Mouse (Mus musculus): Measurements from ENCODE around the gene Trio. TPM values are rescaled to one million over a fixed set of nuclear protein-coding genes. Genes with fewer than 3 reads are reported as not detected.

Gene Trio
- polyA plus RNA-seq, 1 experiment: 24.7 TPM

DNA sequence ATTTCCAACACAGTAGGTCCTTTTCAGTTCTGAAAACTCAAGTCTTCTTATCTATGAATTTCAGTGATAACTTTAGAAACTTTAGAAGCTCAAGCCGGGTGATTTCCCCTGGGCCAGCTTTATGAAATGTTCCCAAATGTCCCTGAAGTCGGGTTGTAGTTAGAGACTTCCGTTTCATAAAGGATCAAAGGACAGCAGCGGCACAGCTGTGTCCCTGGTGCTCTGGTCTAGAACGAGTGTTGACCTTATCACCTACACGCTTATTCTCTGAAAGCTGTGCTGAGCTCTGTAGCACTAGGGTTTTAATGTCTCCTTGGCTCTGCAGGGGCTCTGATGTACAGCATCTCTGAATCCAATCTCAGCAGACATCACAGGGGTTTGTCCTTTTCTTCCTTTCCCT lies 267.0 kb downstream of the Trio start:
- WGBS: 72% methylated on average over 6 of the region's 6 CpGs

DNA sequence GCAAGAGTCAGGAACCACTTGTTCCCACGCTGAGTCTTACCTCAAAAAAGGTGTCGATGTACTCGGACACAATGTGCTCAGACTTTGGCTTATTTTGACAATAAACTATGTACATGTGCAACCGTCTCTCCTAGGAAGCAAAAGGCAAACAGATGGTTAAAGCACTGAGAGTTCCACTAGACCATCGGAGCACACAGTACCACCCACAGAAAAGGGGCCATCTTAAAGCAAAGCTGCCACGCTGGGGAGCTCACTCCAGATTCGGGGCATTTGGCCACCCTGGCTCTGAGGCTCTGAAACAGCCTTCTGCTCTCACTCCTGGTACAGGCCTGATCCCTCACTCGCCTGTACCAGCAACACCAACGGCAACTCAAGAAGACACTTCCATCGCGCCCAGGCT lies 269.2 kb downstream of the Trio start:
- no peak overlapping the region for H3K4me3 ChIP-seq (replicated peaks; ENCODE audit: control insufficient read depth, low read depth, low read length)
- no peak overlapping the region for H3K27ac ChIP-seq (ENCODE audit: control insufficient read depth, insufficient read depth, low read depth, low read length, poor library complexity)
- TF ChIP-seq CTCF (IDR thresholded peaks at IDR 0.05; ENCODE audit: control insufficient read depth, insufficient read depth, low read length) (no peak), POLR2A (IDR thresholded peaks at IDR 0.05; ENCODE audit: borderline replicate concordance, control insufficient read depth, low read depth, low read length) (no peak)
- WGBS: 87% methylated on average over 11 of the region's 11 CpGs
- no peaks in the 10 kb centered on the region for H3K4me1 ChIP-seq (ENCODE audit: control insufficient read depth, insufficient read depth, low read length)

More for the DNA sequence above, 267.0 kb downstream of the Trio start:
- no peak overlapping the region for H3K4me3 ChIP-seq (replicated peaks; ENCODE audit: control insufficient read depth, low read depth, low read length)
- TF ChIP-seq POLR2A (IDR thresholded peaks at IDR 0.05; ENCODE audit: borderline replicate concordance, control insufficient read depth, low read depth, low read length) (no peak), CTCF (IDR thresholded peaks at IDR 0.05; ENCODE audit: control insufficient read depth, insufficient read depth, low read length) (no peak)
- no peak overlapping the region for H3K27ac ChIP-seq (ENCODE audit: control insufficient read depth, insufficient read depth, low read depth, low read length, poor library complexity)
- H3K4me1 ChIP-seq (ENCODE audit: control insufficient read depth, insufficient read depth, low read length): no peaks in the 10 kb centered on the region

DNA sequence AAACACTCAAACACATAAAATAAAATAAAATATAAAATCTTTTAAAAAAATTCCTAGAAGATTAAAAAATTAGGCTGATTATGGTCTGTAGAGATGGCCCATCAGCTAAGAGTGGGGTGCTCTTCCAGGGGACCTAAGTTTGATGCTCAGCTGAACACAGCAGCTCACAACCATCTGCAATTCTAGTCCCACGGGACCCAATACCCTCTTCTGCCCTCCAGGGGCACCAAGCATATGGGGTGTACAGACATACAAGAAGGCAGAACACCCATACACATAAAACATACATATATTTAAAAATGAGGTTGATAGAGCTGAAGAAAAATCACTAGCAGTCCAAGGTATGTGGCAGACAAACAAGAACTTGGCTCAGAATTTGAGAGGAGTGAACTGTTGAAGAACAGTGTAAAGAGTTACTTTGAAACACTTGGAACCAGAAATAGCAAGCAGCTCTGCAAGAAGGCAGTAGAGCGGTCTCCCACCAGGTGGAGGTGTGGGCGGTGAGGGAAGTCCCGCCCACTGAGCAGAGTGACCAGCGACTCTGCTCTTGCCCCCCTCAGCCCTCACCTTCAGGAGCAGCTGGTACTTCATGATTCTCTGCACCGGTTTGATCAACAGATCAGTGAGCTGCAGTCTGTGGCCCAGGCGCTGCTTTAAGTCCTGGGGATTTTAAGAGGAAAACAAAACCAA lies 270.9 kb downstream of the Trio start:
- peak overlapping the region; percentile 32 for H3K27ac ChIP-seq (ENCODE audit: control insufficient read depth, insufficient read depth, low read depth, low read length, poor library complexity)
- no peak overlapping the region for H3K4me3 ChIP-seq (replicated peaks; ENCODE audit: control insufficient read depth, low read depth, low read length)
- WGBS: 62% methylated on average over 7 of the region's 7 CpGs
- TF ChIP-seq POLR2A (IDR thresholded peaks at IDR 0.05; ENCODE audit: borderline replicate concordance, control insufficient read depth, low read depth, low read length) (no peak), CTCF (IDR thresholded peaks at IDR 0.05; ENCODE audit: control insufficient read depth, insufficient read depth, low read length) (no peak)
- H3K4me1 ChIP-seq (ENCODE audit: control insufficient read depth, insufficient read depth, low read length): no peaks in the 10 kb centered on the region

DNA sequence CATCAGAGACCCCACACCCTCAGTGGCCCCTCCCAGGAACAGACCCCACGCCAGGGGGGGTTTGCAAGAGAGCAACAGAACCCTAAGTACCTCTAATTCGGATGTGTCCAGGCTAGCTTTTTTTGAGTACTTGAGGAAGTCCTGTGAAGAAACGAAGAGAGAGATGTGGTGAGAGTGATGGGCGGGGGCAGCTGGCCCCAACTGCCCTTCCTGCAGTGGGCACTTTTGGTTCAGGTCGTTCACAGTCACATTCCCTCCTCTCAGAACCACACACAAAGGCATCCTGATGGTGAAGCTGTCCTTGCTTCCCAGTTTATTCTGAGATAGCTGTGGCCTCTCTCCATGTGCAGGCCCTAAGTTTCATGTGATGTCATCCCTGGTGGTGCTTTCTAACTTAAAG lies 271.7 kb downstream of the Trio start:
- no peaks in the 10 kb centered on the region for H3K4me1 ChIP-seq (ENCODE audit: control insufficient read depth, insufficient read depth, low read length)
- WGBS: 56% methylated on average over 5 of the region's 5 CpGs
- H3K27ac ChIP-seq (ENCODE audit: control insufficient read depth, insufficient read depth, low read depth, low read length, poor library complexity): no peak overlapping the region
- H3K4me3 ChIP-seq (replicated peaks; ENCODE audit: control insufficient read depth, low read depth, low read length): no peak overlapping the region
- no peak for TF ChIP-seq POLR2A (IDR thresholded peaks at IDR 0.05; ENCODE audit: borderline replicate concordance, control insufficient read depth, low read depth, low read length)
- no peak for TF ChIP-seq CTCF (IDR thresholded peaks at IDR 0.05; ENCODE audit: control insufficient read depth, insufficient read depth, low read length)

DNA sequence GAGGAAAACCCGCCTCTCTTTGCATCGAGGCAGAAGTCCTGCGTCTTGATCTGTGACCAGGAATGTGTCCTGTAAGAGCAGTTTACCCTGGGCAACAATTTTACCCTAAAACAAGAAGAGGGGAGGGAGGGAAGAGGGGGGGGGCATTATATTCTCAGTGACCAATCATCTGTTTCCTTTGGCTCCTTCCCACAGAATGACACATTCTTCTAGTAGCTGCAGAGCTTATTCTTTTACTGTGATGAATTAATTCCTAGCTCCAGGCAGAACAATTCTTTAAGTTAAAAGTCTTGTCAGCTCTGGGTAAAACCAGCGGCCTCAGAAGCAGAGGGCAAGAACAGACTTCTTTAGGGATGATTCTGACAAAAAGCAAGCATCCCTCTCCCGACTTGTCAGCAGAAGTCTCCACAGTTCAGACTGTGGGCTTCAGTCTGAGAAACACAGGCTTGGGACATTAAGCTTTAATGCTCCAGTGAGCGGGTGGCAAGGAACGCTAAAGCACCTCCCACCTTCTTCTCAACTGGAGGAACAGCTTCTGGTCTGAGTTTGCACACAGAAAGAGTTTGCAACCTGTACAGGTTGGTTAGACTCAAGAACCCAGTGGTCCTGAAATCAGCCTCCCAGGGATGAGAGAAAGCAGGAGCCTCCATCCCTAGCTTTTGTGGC lies 272.8 kb downstream of the Trio start:
- no peak overlapping the region for H3K4me3 ChIP-seq (replicated peaks; ENCODE audit: control insufficient read depth, low read depth, low read length)
- H3K4me1 ChIP-seq (ENCODE audit: control insufficient read depth, insufficient read depth, low read length): no peaks in the 10 kb centered on the region
- TF ChIP-seq CTCF (IDR thresholded peaks at IDR 0.05; ENCODE audit: control insufficient read depth, insufficient read depth, low read length) (no peak), POLR2A (IDR thresholded peaks at IDR 0.05; ENCODE audit: borderline replicate concordance, control insufficient read depth, low read depth, low read length) (no peak)
- WGBS: 80% methylated on average over 7 of the region's 7 CpGs
- H3K27ac ChIP-seq (ENCODE audit: control insufficient read depth, insufficient read depth, low read depth, low read length, poor library complexity): no peak overlapping the region

DNA sequence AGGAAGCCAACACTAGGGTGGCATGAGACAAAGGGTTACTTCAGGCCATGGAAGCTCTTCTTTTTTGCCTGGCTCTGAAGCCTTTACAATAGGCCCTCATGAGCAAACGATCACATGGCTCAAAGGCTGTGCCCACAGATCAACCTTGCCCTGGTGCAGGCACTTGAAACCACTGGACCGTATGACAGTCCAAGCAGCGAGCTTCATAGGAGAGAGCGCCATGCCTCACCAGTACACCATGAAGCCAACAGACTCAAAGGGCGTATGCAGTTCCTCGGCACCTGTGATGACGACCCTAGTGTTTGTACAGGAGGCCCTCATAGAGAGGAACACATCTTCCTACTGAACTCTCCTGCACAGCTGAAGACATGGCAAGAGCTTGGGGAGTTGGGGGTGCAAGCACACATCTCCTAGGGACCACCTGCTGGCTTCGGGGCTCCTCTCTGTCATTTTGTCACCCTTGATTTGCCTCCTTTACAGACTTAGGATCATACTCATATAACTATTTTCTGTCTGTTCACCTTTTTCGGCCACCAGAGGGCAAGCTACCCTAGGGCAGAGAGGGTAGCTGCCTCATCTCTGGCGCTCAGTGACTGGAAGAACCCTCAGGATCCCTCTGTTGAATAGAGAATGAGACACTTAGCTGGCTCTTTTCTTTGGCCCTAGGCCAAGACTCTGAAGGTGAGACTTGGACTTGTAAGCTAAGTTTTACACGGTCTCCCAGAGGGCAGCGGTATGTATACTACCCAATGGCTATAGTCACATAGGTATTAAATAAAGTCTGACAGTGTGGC lies 273.8 kb downstream of the Trio start:
- Histone ChIP-seq H3K4me3 (replicated peaks; ENCODE audit: control insufficient read depth, low read depth, low read length) (no peak overlapping the region), H3K27ac (ENCODE audit: control insufficient read depth, insufficient read depth, low read depth, low read length, poor library complexity) (no peak overlapping the region), H3K4me1 (ENCODE audit: control insufficient read depth, insufficient read depth, low read length) (no peaks in the 10 kb centered on the region)
- no peak for TF ChIP-seq POLR2A (IDR thresholded peaks at IDR 0.05; ENCODE audit: borderline replicate concordance, control insufficient read depth, low read depth, low read length)
- peak; percentile 74 for TF ChIP-seq CTCF (IDR thresholded peaks at IDR 0.05; ENCODE audit: control insufficient read depth, insufficient read depth, low read length)
- WGBS: 76% methylated on average over 12 of the region's 12 CpGs

DNA sequence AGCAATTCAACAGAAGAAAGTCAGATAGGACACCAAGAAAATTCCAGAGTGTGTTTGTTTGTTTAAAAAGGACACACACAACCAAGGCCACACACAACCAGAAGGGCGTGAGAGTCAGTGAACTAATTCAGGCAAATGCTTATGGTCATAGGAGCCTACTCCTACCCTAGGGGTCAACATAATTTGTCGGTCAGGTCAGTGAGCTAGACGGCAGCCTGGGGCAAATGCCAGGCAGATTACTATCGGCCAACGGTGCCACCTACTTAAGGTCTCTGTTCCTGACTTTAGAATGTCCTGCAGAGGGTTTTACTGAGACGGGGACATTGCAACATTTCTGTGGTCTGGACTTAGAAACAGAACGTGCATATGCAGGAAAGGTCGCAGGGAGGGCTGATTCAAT lies 276.9 kb downstream of the Trio start:
- no peak overlapping the region for H3K27ac ChIP-seq (ENCODE audit: control insufficient read depth, insufficient read depth, low read depth, low read length, poor library complexity)
- WGBS: 54% methylated on average over 8 of the region's 8 CpGs
- no peak overlapping the region for H3K4me3 ChIP-seq (replicated peaks; ENCODE audit: control insufficient read depth, low read depth, low read length)
- TF ChIP-seq POLR2A (IDR thresholded peaks at IDR 0.05; ENCODE audit: borderline replicate concordance, control insufficient read depth, low read depth, low read length): no peak
- TF ChIP-seq CTCF (IDR thresholded peaks at IDR 0.05; ENCODE audit: control insufficient read depth, insufficient read depth, low read length): no peak
- H3K4me1 ChIP-seq (ENCODE audit: control insufficient read depth, insufficient read depth, low read length): no peaks in the 10 kb centered on the region

DNA sequence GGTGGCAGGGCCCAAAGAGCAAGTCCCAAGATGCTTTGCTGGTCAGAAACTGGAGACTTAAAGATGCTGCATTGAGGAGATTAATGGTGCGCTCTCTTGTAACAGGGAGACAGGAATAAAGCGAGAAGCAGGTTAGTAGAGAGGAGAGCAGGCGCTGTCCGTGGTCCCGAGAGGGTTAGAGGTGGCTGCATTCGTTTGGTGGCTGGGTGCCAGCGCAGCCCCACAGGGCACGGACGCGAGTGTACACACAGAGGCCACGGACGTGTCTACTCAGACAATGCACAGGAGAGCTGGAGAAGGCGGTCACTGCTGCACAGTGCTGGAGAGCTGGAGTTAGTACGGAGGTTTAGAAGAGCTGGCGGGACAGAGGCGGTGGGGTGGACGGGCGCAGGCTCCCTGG lies 278.1 kb downstream of the Trio start:
- H3K4me1 ChIP-seq (ENCODE audit: control insufficient read depth, insufficient read depth, low read length): no peaks in the 10 kb centered on the region
- TF ChIP-seq POLR2A (IDR thresholded peaks at IDR 0.05; ENCODE audit: borderline replicate concordance, control insufficient read depth, low read depth, low read length) (no peak), CTCF (IDR thresholded peaks at IDR 0.05; ENCODE audit: control insufficient read depth, insufficient read depth, low read length) (no peak)
- H3K27ac ChIP-seq (ENCODE audit: control insufficient read depth, insufficient read depth, low read depth, low read length, poor library complexity): no peak overlapping the region
- H3K4me3 ChIP-seq (replicated peaks; ENCODE audit: control insufficient read depth, low read depth, low read length): no peak overlapping the region
- 90% methylated on average over 18 of the region's 18 CpGs for WGBS
